Mouse (Mus musculus) intestine, embryonic 16.5 days (tissue): Measurements from ENCODE around the gene Fam216a. TPM values are rescaled to one million over a fixed set of nuclear protein-coding genes. Genes with fewer than 3 reads are reported as not detected.

Experiments used
- ATAC-seq: fragments of 200-750 bp; cut with Nextera tagmentation; 2 replicates; pipeline ENCODE4 v1.8.0; 2017; ENCODE audit warnings: moderate TSS enrichment, moderate library complexity
- H3K27ac ChIP-seq: fragments of 300-500 bp; sonication (generic); 2 replicates; pipeline ENCODE4 v1.5.1; 2014; ENCODE audit warnings: mild to moderate bottlenecking, low read length
- H3K27me3 ChIP-seq: fragments of 300-500 bp; sonication (generic); replicated peaks from 2 replicates; pipeline ENCODE4 v1.6.1; 2014; ENCODE audit warnings: low read length, control low read depth, mixed read lengths; ENCODE audit not compliant: control insufficient read depth, insufficient read depth
- H3K36me3 ChIP-seq: fragments of 300-500 bp; sonication (generic); 2 replicates; pipeline ENCODE4 v1.6.1; 2014; ENCODE audit warnings: low read length, control low read depth; ENCODE audit not compliant: control insufficient read depth, insufficient read depth
- H3K4me1 ChIP-seq: fragments of 300-500 bp; sonication (generic); 2 replicates; pipeline ENCODE4 v1.6.1; 2014; ENCODE audit warnings: low read length, control low read depth, mixed read lengths; ENCODE audit not compliant: control insufficient read depth, insufficient read depth
- H3K4me2 ChIP-seq: fragments of 300-500 bp; sonication (generic); 2 replicates; pipeline ENCODE4 v1.6.1; 2014; ENCODE audit warnings: low read depth, low read length, control low read depth
- H3K4me3 ChIP-seq: fragments of 300-500 bp; sonication (generic); 2 replicates; pipeline ENCODE4 v1.5.1; 2014; ENCODE audit warnings: mild to moderate bottlenecking, low read length
- H3K9ac ChIP-seq: fragments of 300-500 bp; sonication (generic); 2 replicates; pipeline ENCODE4 v1.6.1; 2014; ENCODE audit warnings: low read depth, low read length
- H3K9me3 ChIP-seq: fragments of 300-500 bp; sonication (generic); 2 replicates; pipeline ENCODE4 v1.6.1; 2016; ENCODE audit warnings: low read length, control low read depth; ENCODE audit not compliant: control insufficient read depth
- WGBS: fragments of 180-500 bp; shearing (Covaris S2); extraction: QIAGEN DNeasy Blood & Tissue Kit; methylation state at CpG from one replicate; pipeline ENCODE4 v1.1.7; 2014; 5-methylcytosine and 5-hydroxymethylcytosine counted together
- polyA plus RNA-seq: library from polyadenylated mRNA; unstranded; fragments of >200 nt; fragmentation: Nextera tagmentation; extraction: Ambion mirVana; gene quantifications from 2 replicates; pipeline ENCODE4 v1.2.1, GENCODE M21; 2015

The Fam216a gene
- polyA plus RNA-seq, 1 experiment from 2014 or later, result 34.0 TPM

GRCm38 (mm10) chr5:122405537-122405936, 33.4 kb upstream of the Fam216a start:
- Histone ChIP-seq H3K36me3 (peaks cover 14% of the 10 kb centered on the region), H3K4me1 (no peaks in the 10 kb centered on the region), H3K9me3 (no peaks in the 10 kb centered on the region), H3K4me3 (no peak overlapping the region), H3K9ac (no peak overlapping the region), H3K4me2 (no peak overlapping the region), H3K27me3 (no peaks in the 10 kb centered on the region), H3K27ac (no peak overlapping the region)
- no peak for ATAC-seq
- 92% methylated on average over 10 of the region's 10 CpGs for WGBS

GRCm38 (mm10) chr5:122403362-122403761, 31.2 kb upstream of the Fam216a start:
- H3K36me3 ChIP-seq, result peaks cover 12% of the 10 kb centered on the region

GRCm38 (mm10) chr5:122402772-122403171, 30.6 kb upstream of the Fam216a start:
- Histone ChIP-seq H3K4me3 (no peak overlapping the region), H3K27me3 (no peaks in the 10 kb centered on the region), H3K4me1 (no peaks in the 10 kb centered on the region), H3K9ac (no peak overlapping the region), H3K4me2 (no peak overlapping the region), H3K27ac (no peak overlapping the region), H3K36me3 (peaks cover 12% of the 10 kb centered on the region), H3K9me3 (no peaks in the 10 kb centered on the region)
- 85% methylated on average over 5 of the region's 5 CpGs for WGBS
- no peak for ATAC-seq

More at GRCm38 (mm10) chr5:122403362-122403761, 31.2 kb upstream of the Fam216a start:
- H3K4me2 ChIP-seq, result no peak overlapping the region
- H3K4me1 ChIP-seq, result no peaks in the 10 kb centered on the region
- H3K9me3 ChIP-seq, result no peaks in the 10 kb centered on the region
- H3K4me3 ChIP-seq, result no peak overlapping the region
- no peaks in the 10 kb centered on the region for H3K27me3 ChIP-seq
- ATAC-seq, result no peak
- 90% methylated on average over 12 of the region's 12 CpGs for WGBS
- no peak overlapping the region for H3K9ac ChIP-seq
- no peak overlapping the region for H3K27ac ChIP-seq

GRCm38 (mm10) chr5:122402160-122402559, 30.0 kb upstream of the Fam216a start:
- Histone ChIP-seq H3K36me3 (peaks cover 12% of the 10 kb centered on the region), H3K4me3 (no peak overlapping the region), H3K4me2 (no peak overlapping the region), H3K9ac (no peak overlapping the region), H3K9me3 (no peaks in the 10 kb centered on the region), H3K4me1 (no peaks in the 10 kb centered on the region), H3K27me3 (no peaks in the 10 kb centered on the region), H3K27ac (no peak overlapping the region)
- WGBS, result 71% methylated on average over 13 of the region's 13 CpGs
- no peak for ATAC-seq

- 21% methylated on average over 8 of the region's 8 CpGs for WGBS
- Histone ChIP-seq H3K9ac (no peak overlapping the region), H3K9me3 (no peaks in the 10 kb centered on the region), H3K4me3 (no peak overlapping the region), H3K4me1 (no peaks in the 10 kb centered on the region), H3K27me3 (no peaks in the 10 kb centered on the region), H3K36me3 (peaks cover 12% of the 10 kb centered on the region), H3K4me2 (no peak overlapping the region), H3K27ac (no peak overlapping the region)
- ATAC-seq, result 0 out of 2 replicates have a peak, but pooled peaks have one; percentile 27
These were observed 29.1 kb upstream of the Fam216a start for GRCm38 (mm10) chr5:122401303-122401640.

GRCm38 (mm10) chr5:122400628-122401302, 28.6 kb upstream of the Fam216a start:
- Histone ChIP-seq H3K27ac (0 out of 2 replicates have a peak overlapping the region, but pooled peaks have one; percentile 38), H3K4me2 (no peak overlapping the region), H3K27me3 (no peaks in the 10 kb centered on the region), H3K9ac (no peak overlapping the region), H3K9me3 (no peaks in the 10 kb centered on the region), H3K36me3 (peaks cover 12% of the 10 kb centered on the region), H3K4me1 (no peaks in the 10 kb centered on the region), H3K4me3 (no peak overlapping the region)
- ATAC-seq, result peak; percentile 28; the same call in 1 of the 2 replicates
- WGBS, result 63% methylated on average over 18 of the region's 18 CpGs

- Histone ChIP-seq H3K36me3 (peaks cover 12% of the 10 kb centered on the region), H3K9me3 (no peaks in the 10 kb centered on the region), H3K4me1 (no peaks in the 10 kb centered on the region), H3K4me2 (no peak overlapping the region), H3K27me3 (no peaks in the 10 kb centered on the region), H3K9ac (no peak overlapping the region), H3K4me3 (no peak overlapping the region), H3K27ac (no peak overlapping the region)
- ATAC-seq, result no peak
- WGBS, result 82% methylated on average over 8 of the region's 8 CpGs
These were observed 27.7 kb upstream of the Fam216a start for GRCm38 (mm10) chr5:122399871-122400270.

GRCm38 (mm10) chr5:122397495-122397894, 25.3 kb upstream of the Fam216a start:
- Histone ChIP-seq H3K27me3 (no peaks in the 10 kb centered on the region), H3K27ac (peak overlapping the region; percentile 2; the same call in 1 of the 2 replicates), H3K4me2 (no peak overlapping the region), H3K9me3 (no peaks in the 10 kb centered on the region), H3K36me3 (peaks cover 9% of the 10 kb centered on the region), H3K4me1 (peaks cover 7% of the 10 kb centered on the region), H3K4me3 (no peak overlapping the region), H3K9ac (no peak overlapping the region)
- ATAC-seq, result no peak
- 86% methylated on average over 8 of the region's 8 CpGs for WGBS

GRCm38 (mm10) chr5:122396791-122397190, 24.6 kb upstream of the Fam216a start:
- WGBS, result 81% methylated on average over 10 of the region's 10 CpGs
- ATAC-seq, result no peak
- no peak overlapping the region for H3K4me3 ChIP-seq
- no peaks in the 10 kb centered on the region for H3K27me3 ChIP-seq
- peaks cover 6% of the 10 kb centered on the region; the same call in 1 of the 2 replicates for H3K36me3 ChIP-seq
- peaks cover 9% of the 10 kb centered on the region for H3K4me1 ChIP-seq
- no peak overlapping the region for H3K4me2 ChIP-seq
- H3K9ac ChIP-seq, result no peak overlapping the region
- no peaks in the 10 kb centered on the region for H3K9me3 ChIP-seq
- H3K27ac ChIP-seq, result peak overlapping the region; percentile 24

GRCm38 (mm10) chr5:122393887-122394286, 21.7 kb upstream of the Fam216a start:
- no peak for ATAC-seq
- H3K4me2 ChIP-seq, result no peak overlapping the region
- no peak overlapping the region for H3K9ac ChIP-seq
- no peaks in the 10 kb centered on the region for H3K27me3 ChIP-seq
- H3K27ac ChIP-seq, result no peak overlapping the region
- 58% methylated on average over 2 of the region's 2 CpGs for WGBS
- H3K4me1 ChIP-seq, result peaks cover 9% of the 10 kb centered on the region
- H3K9me3 ChIP-seq, result no peaks in the 10 kb centered on the region
- peaks cover 6% of the 10 kb centered on the region; the same call in 1 of the 2 replicates for H3K36me3 ChIP-seq
- no peak overlapping the region for H3K4me3 ChIP-seq
